ENCODE assay signal across 23 mouse cellular contexts in genomic region chr17:46388200-46388599, GRCm38 (mm10). TPM values are rescaled to one million over a fixed set of nuclear protein-coding genes. Genes with fewer than 3 reads are reported as not detected.
DNase-seq lines count a peak whose midpoint lies in the region; ATAC-seq lines count a peak whose summit lies in the region.
"Had no signal": no experiment of that assay in that cellular context is flagged by ENCODE, and none has a peak within 500 bp of the region (broad histone marks: within the 10 kb centered on the region; RNA-seq: fewer than 3 reads in every experiment).

No protein-coding gene starts in this region.

- H3K4me1 ChIP-seq in limb, embryonic 10.5 days: peaks cover 15% of the 10 kb centered on the region
- H3K4me1 ChIP-seq in kidney, embryonic 14.5 days (ENCODE audit: control insufficient read depth, insufficient read depth, low read length): peaks cover 7% of the 10 kb centered on the region

- H3K9ac ChIP-seq in kidney, embryonic 14.5 days (ENCODE audit: low read depth, low read length): no peak overlapping the region
- H3K9ac ChIP-seq: forebrain, embryonic 12.5 days; limb, embryonic 15.5 days; liver, postnatal 0 days; neural tube, embryonic 13.5 days had no signal

- DNase-seq in lung, postnatal 36 days: peak; percentile 20
- no peak for DNase-seq in lung, postnatal 4 days
- peak; percentile 38 for DNase-seq in naive thymus-derived CD4-positive, alpha-beta T cell, adult 2 months (ENCODE audit: low read depth)
- DNase-seq in limb, embryonic 10.5 days (ENCODE audit: low spot score): no peak
- no peak for DNase-seq in thymus, postnatal 25 days
- DNase-seq: cerebellum, adult 2 months; heart, postnatal 36 days; kidney, adult 2 months; kidney, postnatal 14 days; liver, postnatal 0 days; lung, postnatal 14 days; right cerebral cortex, postnatal 25 days; thymus, postnatal 4 days had no signal

- no peak overlapping the region for H3K4me2 ChIP-seq in kidney, embryonic 14.5 days (replicated peaks; ENCODE audit: low read depth, low read length)
- H3K4me2 ChIP-seq: forebrain, embryonic 12.5 days; limb, embryonic 15.5 days; midbrain, embryonic 11.5 days; neural tube, embryonic 13.5 days had no signal

- H3K27me3 ChIP-seq in limb, embryonic 10.5 days (ENCODE audit: low read depth, poor library complexity, severe bottlenecking): no peaks in the 10 kb centered on the region
- no peaks in the 10 kb centered on the region for H3K27me3 ChIP-seq in kidney, embryonic 14.5 days (ENCODE audit: control insufficient read depth, insufficient read depth, low read length)
- H3K27me3 ChIP-seq: forebrain, embryonic 12.5 days; limb, embryonic 15.5 days; neural tube, embryonic 13.5 days had no signal

- ATAC-seq in CD4-positive, CD25-positive, alpha-beta regulatory T cell, adult 4 months: peak; percentile 68
- no peak for ATAC-seq in kidney, embryonic 14.5 days (ENCODE audit: low FRiP score, low TSS enrichment)
- ATAC-seq: hindbrain, embryonic 16.5 days; liver, postnatal 0 days had no signal

- H3K36me3 ChIP-seq in limb, embryonic 10.5 days: peaks cover 49% of the 10 kb centered on the region
- peaks cover 27% of the 10 kb centered on the region for H3K36me3 ChIP-seq in kidney, embryonic 14.5 days (ENCODE audit: control insufficient read depth, insufficient read depth, low read length)

- no peak overlapping the region for H3K27ac ChIP-seq in limb, embryonic 10.5 days
- no peak overlapping the region for H3K27ac ChIP-seq in kidney, embryonic 14.5 days (ENCODE audit: low read depth, low read length)
- H3K27ac ChIP-seq: embryonic facial prominence, embryonic 10.5 days; forebrain, embryonic 12.5 days; layer of hippocampus, adult 2 months; limb, embryonic 15.5 days; neural tube, embryonic 13.5 days had no signal

- no peak overlapping the region for H3K4me3 ChIP-seq in limb, embryonic 10.5 days
- H3K4me3 ChIP-seq in kidney, embryonic 14.5 days (ENCODE audit: low read length): no peak overlapping the region
- H3K4me3 ChIP-seq: embryonic facial prominence, embryonic 10.5 days; forebrain, embryonic 12.5 days; layer of hippocampus, adult 2 months; limb, embryonic 15.5 days; neural tube, embryonic 13.5 days had no signal

- WGBS in limb, embryonic 10.5 days: 88% methylated on average over 3 of the region's 3 CpGs
- 81% methylated on average over 3 of the region's 3 CpGs for WGBS in kidney, embryonic 14.5 days

- no peaks in the 10 kb centered on the region for H3K9me3 ChIP-seq in limb, embryonic 10.5 days (replicated peaks)
- no peaks in the 10 kb centered on the region for H3K9me3 ChIP-seq in kidney, embryonic 14.5 days (ENCODE audit: control insufficient read depth, low read length)
- H3K9me3 ChIP-seq: embryonic facial prominence, embryonic 10.5 days; forebrain, embryonic 12.5 days; limb, embryonic 15.5 days; neural tube, embryonic 13.5 days had no signal

RNA-seq across cellular contexts. Expression of gene Zfp318, which starts 4.7 kb away (rescaled TPM):
- polyA plus RNA-seq in CD4-positive, CD25-positive, alpha-beta regulatory T cell, adult 4 months (2017; shearing (Covaris generic)): 1 to 10 TPM; 5.0 to 6.7 TPM
- 7.9 and 9.4 TPM in 2 replicates for polyA plus RNA-seq in limb, embryonic 10.5 days (2016; fragmentation: Nextera tagmentation; extraction: Ambion mirVana)
- polyA plus RNA-seq in kidney, embryonic 14.5 days (2014; fragmentation: Nextera tagmentation; extraction: Ambion mirVana): 12.1 and 18.3 TPM in 2 replicates

RNA-seq across cellular contexts. Expression of gene Crip3, which starts 40.5 kb away (rescaled TPM):
- not detected for polyA plus RNA-seq in CD4-positive, CD25-positive, alpha-beta regulatory T cell, adult 4 months (2017; shearing (Covaris generic))
- 0.21 and 0.44 TPM in 2 replicates for polyA plus RNA-seq in limb, embryonic 10.5 days (2016; fragmentation: Nextera tagmentation; extraction: Ambion mirVana)
- polyA plus RNA-seq in kidney, embryonic 14.5 days (2014; fragmentation: Nextera tagmentation; extraction: Ambion mirVana): 0.38 and 0.60 TPM in 2 replicates
- polyA plus RNA-seq: liver, postnatal 0 days had no signal

RNA-seq across cellular contexts. Expression of gene Slc22a7, which starts 50.1 kb away (rescaled TPM):
- not detected for polyA plus RNA-seq in CD4-positive, CD25-positive, alpha-beta regulatory T cell, adult 4 months (2017; shearing (Covaris generic))
- polyA plus RNA-seq in limb, embryonic 10.5 days (2016; fragmentation: Nextera tagmentation; extraction: Ambion mirVana): not detected in 2 replicates
- polyA plus RNA-seq in kidney, embryonic 14.5 days (2014; fragmentation: Nextera tagmentation; extraction: Ambion mirVana): not detected in 2 replicates
- polyA plus RNA-seq: embryonic facial prominence, embryonic 10.5 days; heart, embryonic 14.5 days; hindbrain, embryonic 16.5 days; limb, embryonic 15.5 days; midbrain, embryonic 11.5 days; neural tube, embryonic 13.5 days had no signal

Comparison
In these comparisons a context has a peak if more than half of its experiments do, and no peak if none do; other contexts are left out.
1. DNase-seq: peak in lung, postnatal 36 days (single experiment) and naive thymus-derived CD4-positive, alpha-beta T cell, adult 2 months (single experiment); none in lung, postnatal 4 days (0 of 2), limb, embryonic 10.5 days (single experiment) and thymus, postnatal 25 days (single experiment).